Mouse (Mus musculus): ENCODE measurements around the gene Glt8d1.

Gene Glt8d1

DNA sequence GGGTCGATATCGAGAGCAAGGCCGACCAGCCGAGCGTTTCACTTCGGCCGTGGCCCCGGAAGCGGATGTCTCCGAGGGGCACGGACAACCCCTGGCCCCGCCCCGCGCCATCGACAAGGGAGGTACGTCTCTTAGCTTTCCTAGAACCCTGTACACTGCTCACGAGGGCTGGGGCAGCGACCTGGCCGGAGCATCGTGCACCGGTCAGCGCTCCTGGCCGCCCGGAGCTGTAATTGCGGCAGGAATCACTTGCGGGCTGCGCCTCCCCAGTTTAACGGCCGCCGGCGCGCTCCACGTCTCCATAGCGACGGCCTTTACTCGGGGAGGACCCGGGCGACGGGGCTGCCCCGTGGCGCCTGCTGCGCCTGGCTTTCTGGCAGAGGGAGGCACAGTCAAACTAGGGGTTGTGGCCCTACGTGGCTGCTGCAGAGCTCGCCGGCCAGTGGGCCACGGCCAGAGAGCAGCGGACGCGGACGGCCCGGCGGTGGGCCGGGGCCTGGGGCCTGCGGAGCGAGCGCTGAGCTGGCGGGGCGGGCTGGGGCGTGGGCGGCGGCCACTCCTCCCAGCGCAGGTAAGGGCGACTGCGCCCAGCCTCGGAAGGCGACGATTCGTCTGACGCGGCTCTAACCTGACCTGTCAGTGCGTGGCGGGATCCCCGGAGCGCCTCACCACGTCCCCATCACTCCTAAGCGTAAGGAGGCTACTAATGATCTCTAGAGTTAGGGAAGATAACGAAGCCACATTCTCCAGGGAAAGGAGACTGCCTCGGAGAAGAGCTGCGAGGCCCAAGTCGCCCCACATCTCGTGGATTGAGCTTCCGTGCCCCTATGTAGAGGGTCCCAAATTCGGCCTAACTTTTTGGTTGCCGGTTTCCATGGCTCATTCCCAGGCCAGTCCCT, at the start of gene Glt8d1, which contains the start of gene Spcs1:
Gene Glt8d1 (plus strand): TSS at position 94 of the 899 bp plus-strand sequence.
Gene Spcs1 (minus strand): TSS at position 366 of the 899 bp plus-strand sequence.
- in situ Hi-C loops (cut with MboI, MseI), result loop anchor here (25.0 kb wide), 1 partner anchor 1161 kb away; the partner anchor contains the start of gene Ncoa4

DNA sequence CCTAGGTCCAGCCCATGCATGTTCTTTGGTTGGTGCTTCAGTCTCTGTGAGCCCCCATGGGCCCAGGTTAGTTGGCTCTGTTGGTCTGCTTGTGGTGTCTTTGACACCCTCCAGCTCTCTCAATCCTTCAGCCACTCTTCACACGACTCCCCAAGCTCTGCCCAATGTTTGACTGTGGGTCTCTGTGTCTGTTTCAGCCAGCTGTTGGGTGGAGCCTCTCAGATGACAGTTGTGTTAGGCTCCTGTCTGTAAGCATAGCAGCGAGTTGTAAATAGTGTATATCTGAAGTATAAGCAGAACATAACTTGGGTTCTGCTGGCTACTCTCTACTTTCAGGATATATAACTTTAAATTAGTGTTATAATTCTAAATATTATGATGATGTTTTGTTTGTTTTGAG, 42.7 kb upstream of the Glt8d1 start:
- in situ Hi-C loops (cut with MboI, MseI), result no loop called here

DNA sequence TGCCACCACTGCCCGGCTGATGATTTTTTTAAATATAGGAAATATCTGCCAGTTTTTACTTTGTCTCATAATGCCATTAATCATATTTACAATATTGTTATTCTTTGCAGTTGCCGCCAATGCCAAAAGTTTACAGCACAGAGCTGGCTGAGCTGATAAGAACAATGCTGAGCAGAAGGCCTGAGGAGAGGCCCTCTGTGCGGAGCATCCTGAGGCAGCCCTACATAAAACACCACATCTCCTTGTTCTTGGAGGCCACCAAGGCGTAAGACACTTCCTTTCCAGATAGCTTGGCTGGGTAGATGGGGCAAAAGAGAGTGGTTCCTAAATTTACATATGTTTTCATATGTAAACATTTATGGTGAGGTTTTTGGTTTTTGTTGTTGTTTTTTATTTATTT, 42.2 kb upstream of the Glt8d1 start:
- in situ Hi-C loops (cut with MboI, MseI), result no loop called here

DNA sequence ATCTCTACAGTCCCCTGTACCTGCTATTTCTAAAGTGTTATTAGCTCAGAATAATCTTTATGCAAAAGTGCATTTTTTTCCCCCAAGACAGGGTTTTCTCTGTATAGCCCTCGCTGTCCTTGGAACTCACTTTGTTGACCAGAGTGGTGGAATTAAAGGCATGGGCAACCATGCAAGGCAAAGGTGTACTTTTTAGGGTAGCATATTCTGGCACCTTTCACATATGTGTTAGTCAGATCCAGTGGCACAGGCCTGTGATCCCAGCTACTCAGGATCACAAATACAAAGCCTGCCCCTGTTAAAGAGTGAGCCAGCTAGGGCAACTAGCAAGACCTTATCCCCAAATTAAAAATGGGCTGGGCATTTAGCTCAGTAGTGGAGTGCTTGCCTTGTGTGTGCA, 40.8 kb upstream of the Glt8d1 start:
- in situ Hi-C loops (cut with MboI, MseI), result no loop called here

DNA sequence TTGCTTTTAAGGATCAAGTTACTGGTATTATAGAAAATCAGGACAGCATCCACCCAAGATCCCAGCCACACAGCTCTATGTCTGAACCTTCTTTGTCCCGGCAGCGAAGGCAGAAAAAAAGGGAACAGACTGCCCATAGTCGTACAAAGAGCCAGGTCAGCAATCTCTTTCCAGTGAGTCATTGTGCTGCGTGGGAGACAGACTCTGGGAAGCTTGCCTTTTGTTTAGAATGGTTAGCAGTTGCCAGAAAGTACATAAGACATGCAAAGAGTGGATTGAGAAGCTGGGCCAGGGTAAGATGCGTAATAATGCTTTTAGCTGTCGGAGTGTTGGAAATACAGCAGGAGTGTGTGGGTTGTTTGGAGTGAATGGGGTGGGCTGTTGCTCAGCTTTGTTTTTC, 27.0 kb upstream of the Glt8d1 start:
- in situ Hi-C loops (cut with MboI, MseI), result no loop called here

DNA sequence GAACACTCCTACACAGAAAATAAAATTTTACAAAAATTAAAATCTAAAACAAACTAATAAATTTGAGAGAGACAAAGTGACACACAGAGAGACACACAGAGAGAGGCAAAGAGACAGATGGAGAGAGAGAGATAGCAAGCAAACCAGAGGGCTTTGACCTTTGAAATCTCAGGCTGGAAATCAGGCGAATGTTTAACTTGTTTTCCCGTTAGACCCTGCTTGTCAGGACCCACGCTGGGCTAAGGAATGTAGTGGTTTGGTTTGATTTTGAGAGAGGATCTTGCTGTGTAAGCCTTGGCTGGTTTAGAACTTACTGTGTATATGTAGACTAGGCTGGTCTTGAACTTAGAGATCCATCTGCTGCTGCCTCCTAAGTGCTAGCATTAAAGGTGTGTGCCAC, 25.0 kb upstream of the Glt8d1 start:
- in situ Hi-C loops (cut with MboI, MseI), result no loop called here

- in situ Hi-C loops (cut with MboI, MseI), result no loop called here
Observed at GRCm38 (mm10) chr14:30996417-30996816, 4.8 kb upstream of the Glt8d1 start.

- in situ Hi-C loops (cut with MboI, MseI), result loop anchor here (25.0 kb wide), 1 partner anchor 1162 kb away; the partner anchor contains the start of gene Ncoa4
Observed at GRCm38 (mm10) chr14:31000356-31000755, 844 bp upstream of the Glt8d1 start.

DNA sequence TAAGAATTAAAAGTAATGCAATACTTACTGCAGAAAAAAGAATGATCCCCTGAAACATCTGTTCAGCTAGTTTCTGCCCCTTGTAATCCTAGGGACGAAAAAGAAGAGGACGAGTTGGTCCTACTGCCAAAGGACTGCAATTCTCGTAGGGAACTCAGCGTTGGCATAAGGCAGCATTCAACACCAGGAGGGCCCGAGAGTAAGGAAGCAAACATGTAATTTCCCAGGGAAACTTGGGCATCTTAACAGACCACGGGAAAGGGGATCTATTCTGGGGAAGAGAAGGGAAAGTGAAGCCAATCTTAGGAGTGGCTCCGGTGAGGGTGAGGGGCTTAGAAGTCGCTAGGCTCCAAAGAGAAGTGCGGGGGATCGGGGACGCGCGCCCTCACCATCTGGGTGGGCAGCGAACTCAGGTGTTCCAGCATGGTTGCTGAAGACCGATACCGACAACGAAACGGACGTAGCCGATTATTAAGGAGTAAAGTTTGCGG, 339 bp upstream of the Glt8d1 start:
- in situ Hi-C loops (cut with MboI, MseI), result loop anchor here (25.0 kb wide), 1 partner anchor 1161 kb away; the partner anchor contains the start of gene Ncoa4

- in situ Hi-C loops (cut with MboI, MseI), result loop anchor here (25.0 kb wide), 1 partner anchor 1158 kb away; the partner anchor contains the start of gene Ncoa4
Observed at GRCm38 (mm10) chr14:31004527-31004926, 3.3 kb downstream of the Glt8d1 start.

DNA sequence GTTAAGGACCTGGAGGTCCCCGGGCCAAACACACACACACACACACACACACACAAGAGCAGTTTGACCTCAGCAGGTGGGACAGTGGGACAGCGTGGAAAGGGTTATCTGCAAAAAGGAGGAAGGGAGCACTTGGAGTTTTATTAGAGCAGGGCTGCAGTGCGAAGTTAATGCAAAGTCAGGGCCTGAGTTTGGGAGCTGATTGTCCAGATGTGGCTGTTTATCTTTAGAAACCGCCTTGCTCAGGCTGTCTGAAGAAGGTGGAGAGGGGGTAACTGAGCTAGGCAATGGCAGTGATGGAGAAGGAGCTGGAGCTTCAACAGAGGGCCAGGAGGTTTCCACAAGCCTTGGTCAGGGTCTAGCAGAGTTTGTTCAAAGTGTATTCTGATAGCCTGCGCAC, 5.6 kb downstream of the Glt8d1 start:
- in situ Hi-C loops (cut with MboI, MseI), result loop anchor here (25.0 kb wide), 1 partner anchor 1156 kb away; the partner anchor contains the start of gene Ncoa4

- in situ Hi-C loops (cut with MboI, MseI), result loop anchor here (25.0 kb wide), 1 partner anchor 1151 kb away; the partner anchor contains the start of gene Ncoa4
Observed at GRCm38 (mm10) chr14:31011588-31011987, 10.4 kb downstream of the Glt8d1 start.

GRCm38 (mm10) chr14:31013928-31014327, 12.7 kb downstream of the Glt8d1 start:
- in situ Hi-C loops (cut with MboI, MseI), result loop anchor here (25.0 kb wide), 1 partner anchor 1148 kb away; the partner anchor contains the start of gene Ncoa4

DNA sequence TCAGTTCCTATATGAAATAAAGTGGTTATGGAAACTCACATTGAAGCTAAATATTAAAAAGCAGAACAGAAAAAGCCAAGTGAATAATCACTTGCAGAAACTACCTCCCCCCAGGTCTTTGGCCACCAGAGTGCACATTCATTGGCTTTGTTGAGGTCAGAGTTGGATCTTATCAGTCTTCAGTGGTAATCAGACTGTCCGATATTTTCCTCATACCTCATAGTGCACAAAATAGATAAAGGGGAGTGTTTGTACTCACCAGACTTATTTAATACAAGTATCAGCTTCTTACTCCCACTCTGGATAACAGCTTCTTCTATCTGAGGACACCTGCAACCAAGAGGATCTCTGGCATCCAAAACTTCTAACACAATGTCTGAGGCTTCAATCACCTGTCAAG, 14.9 kb downstream of the Glt8d1 start:
- in situ Hi-C loops (cut with MboI, MseI), result loop anchor here (25.0 kb wide), 1 partner anchor 1146 kb away; the partner anchor contains the start of gene Ncoa4

GRCm38 (mm10) chr14:31017854-31018253, 16.7 kb downstream of the Glt8d1 start:
- in situ Hi-C loops (cut with MboI, MseI), result loop anchor here (25.0 kb wide), 1 partner anchor 1144 kb away; the partner anchor contains the start of gene Ncoa4

DNA sequence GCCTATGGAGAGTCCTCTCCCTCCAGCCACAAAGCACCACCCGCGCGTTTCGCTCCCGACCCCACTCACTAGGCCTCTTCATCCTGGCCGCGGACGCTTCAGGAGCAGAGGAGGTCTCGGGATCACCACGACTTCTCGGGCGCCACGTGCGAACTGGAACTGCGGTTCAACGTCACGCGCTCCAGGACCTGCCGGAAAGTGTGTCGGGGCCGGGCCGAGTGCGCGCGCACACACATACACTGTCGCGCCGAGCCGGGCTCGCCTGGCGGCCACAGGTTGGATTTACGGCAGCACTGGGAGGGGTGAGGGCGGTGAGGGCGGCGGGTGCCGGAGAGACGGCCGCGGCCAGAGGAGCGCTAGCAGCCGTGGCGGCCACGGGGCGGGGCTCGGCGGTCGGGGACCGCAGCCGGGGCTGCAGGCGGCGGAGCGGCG, 17.7 kb downstream of the Glt8d1 start, which contains the start of the genes Pbrm1 and Gnl3:
Gene Pbrm1 (plus strand): TSS at position 279 of the 432 bp plus-strand sequence.
Gene Gnl3 (minus strand): TSS at position 293 of the 432 bp plus-strand sequence.
- in situ Hi-C loops (cut with MboI, MseI), result loop anchor here (25.0 kb wide), 1 partner anchor 1143 kb away; the partner anchor contains the start of gene Ncoa4

DNA sequence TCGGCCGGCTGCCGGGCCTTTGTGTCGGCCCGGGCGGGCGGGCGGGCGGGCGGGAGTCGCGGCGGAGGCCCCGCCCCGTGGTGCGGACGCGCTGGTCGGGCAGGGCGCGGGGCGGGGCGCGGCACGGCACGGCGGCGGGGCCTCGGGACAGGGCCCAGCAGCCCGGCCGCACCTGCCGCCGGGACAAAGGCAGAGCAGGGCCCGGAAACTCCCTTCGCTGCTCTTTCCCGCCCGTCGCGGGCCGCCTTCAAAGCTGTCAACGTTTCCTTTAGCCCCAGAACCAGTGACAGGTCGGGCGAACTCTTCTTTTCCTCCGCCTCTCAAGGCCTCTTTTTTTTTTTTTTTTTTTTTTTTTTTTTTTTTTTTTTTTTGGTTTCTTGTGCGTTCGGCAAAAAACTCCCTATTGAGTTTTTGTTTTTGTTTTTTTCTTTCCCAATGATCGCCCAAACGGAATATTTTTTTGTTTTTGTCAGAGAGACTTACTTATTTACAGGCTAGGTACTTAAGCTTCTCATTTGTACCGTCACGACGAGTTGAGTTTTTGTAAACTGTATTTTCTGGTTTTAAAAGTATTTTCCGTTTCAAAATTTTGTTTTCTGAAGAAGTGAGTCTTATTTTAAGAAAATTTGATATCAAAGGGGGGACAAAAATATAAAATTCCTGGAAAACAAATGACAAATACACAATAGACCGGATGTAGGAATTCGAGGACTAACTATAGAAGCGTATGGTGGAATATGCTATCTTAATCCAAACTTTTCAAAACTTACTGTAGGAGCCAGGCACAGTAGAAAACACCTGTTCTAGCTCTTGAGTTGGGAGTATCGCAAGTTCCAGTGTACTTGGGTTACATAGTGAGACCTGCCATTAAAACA, 18.4 kb downstream of the Glt8d1 start:
- in situ Hi-C loops (cut with MboI, MseI), result loop anchor here (25.0 kb wide), 1 partner anchor 1143 kb away; the partner anchor contains the start of gene Ncoa4

DNA sequence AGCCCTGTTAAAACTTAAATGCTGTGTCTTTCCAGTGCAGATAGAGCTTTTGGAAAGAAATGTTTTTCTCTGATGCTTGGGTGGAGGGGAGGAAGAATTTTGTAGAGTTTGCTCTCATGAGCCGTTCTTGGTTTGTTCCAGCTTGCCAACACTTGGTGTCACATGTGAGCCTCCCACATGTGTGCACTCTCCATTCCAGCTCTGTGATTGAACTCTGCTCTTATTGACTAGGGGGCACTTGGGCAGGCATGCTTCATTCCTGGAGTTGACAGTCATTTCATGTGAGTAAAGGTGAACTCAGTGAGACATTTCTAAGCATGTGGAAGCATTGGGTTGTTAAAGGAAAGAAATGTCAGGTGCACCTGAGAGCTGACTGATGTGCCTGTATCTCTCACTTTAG, 21.4 kb downstream of the Glt8d1 start:
- in situ Hi-C loops (cut with MboI, MseI), result loop anchor here (25.0 kb wide), 1 partner anchor 1140 kb away; the partner anchor contains the start of gene Ncoa4

- in situ Hi-C loops (cut with MboI, MseI), result no loop called here
Observed at GRCm38 (mm10) chr14:31025785-31026184, 24.6 kb downstream of the Glt8d1 start.

- in situ Hi-C loops (cut with MboI, MseI), result no loop called here
Observed at GRCm38 (mm10) chr14:31045296-31045695, 44.1 kb downstream of the Glt8d1 start.

DNA sequence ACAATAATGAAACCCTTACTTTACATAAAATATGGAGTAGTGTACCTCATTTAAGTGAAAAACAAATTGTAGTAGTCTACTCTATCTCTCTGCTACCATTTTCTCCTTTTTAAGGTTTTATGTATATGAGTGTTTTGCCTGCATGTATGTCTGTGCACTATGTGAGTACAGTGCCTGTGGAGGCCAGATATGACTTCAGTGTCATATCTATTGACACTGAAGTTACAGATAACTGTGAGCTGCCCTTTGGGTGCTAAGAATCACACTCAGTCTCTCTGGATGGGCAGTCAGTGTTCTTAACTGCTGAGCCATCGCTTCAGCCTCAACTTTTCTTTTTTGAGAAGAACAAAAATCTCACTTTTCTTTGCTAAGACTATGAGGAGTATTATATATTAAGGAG, 44.6 kb downstream of the Glt8d1 start:
- in situ Hi-C loops (cut with MboI, MseI), result no loop called here
